8 mouse cellular contexts compared by ENCODE assay signal in genomic region chr12:71293960-71294942, GRCm38 (mm10). TPM values are rescaled to one million over a fixed set of nuclear protein-coding genes. Genes with fewer than 3 reads are reported as not detected.
DNase-seq lines count a peak whose midpoint lies in the region; ATAC-seq lines count a peak whose summit lies in the region.

No protein-coding gene starts in this region.

- no peak for DNase-seq in liver, embryonic 11.5 days (ENCODE audit: low spot score)
- DNase-seq in liver: no peak
- DNase-seq in forebrain, embryonic 10.5 days (ENCODE audit: extremely low spot score, low spot score): no peak
- DNase-seq in liver, embryonic 13.5 days: no peak
- DNase-seq in Muller cell, postnatal 12 days (ENCODE audit: inconsistent ontology term): no peak
- no peak for DNase-seq in frontal cortex, postnatal 25 days (ENCODE audit: low spot score in 2 of 2)
- DNase-seq in ovary, postnatal 10 days (ENCODE audit: low spot score): no peak

- ATAC-seq in liver, embryonic 11.5 days (replicated peaks; ENCODE audit: low FRiP score): no peak
- no peak for ATAC-seq in liver, embryonic 13.5 days (ENCODE audit: low read depth)
- no peak for ATAC-seq in stomach, embryonic 14.5 days (ENCODE audit: insufficient number of reproducible peaks, insufficient read depth, low FRiP score, low read depth)

- peak overlapping the region; percentile 61 for H3K4me2 ChIP-seq in liver, embryonic 11.5 days
- peak overlapping the region; percentile 48 for H3K4me2 ChIP-seq in liver, embryonic 13.5 days
- peak overlapping the region; percentile 19; the same call in 1 of the 2 replicates for H3K4me2 ChIP-seq in stomach, embryonic 14.5 days (replicated peaks; ENCODE audit: low read depth, low read length)

- H3K36me3 ChIP-seq in liver, embryonic 11.5 days (ENCODE audit: control insufficient read depth, insufficient read depth, low read length): no peaks in the 10 kb centered on the region
- H3K36me3 ChIP-seq in forebrain, embryonic 10.5 days (replicated peaks): no peaks in the 10 kb centered on the region
- no peaks in the 10 kb centered on the region for H3K36me3 ChIP-seq in liver, embryonic 13.5 days
- H3K36me3 ChIP-seq in stomach, embryonic 14.5 days (ENCODE audit: control insufficient read depth, insufficient read depth, low read length): no peaks in the 10 kb centered on the region

- peak overlapping the region; percentile 26; the same call in 1 of the 2 replicates for H3K4me3 ChIP-seq in liver, embryonic 11.5 days (ENCODE audit: low read depth, low read length)
- H3K4me3 ChIP-seq in forebrain, embryonic 10.5 days: peak overlapping the region; percentile 18; the same call in 1 of the 2 replicates
- peak overlapping the region; percentile 26 for H3K4me3 ChIP-seq in liver, embryonic 13.5 days (replicated peaks)
- no peak overlapping the region for H3K4me3 ChIP-seq in stomach, embryonic 14.5 days (ENCODE audit: low read depth, low read length)

- H3K27me3 ChIP-seq in liver, embryonic 11.5 days (replicated peaks; ENCODE audit: control insufficient read depth, insufficient read depth, low read length): no peaks in the 10 kb centered on the region
- H3K27me3 ChIP-seq in forebrain, embryonic 10.5 days (ENCODE audit: poor library complexity, severe bottlenecking): peaks cover 29% of the 10 kb centered on the region
- no peaks in the 10 kb centered on the region for H3K27me3 ChIP-seq in liver, embryonic 13.5 days
- H3K27me3 ChIP-seq in stomach, embryonic 14.5 days (ENCODE audit: control insufficient read depth, insufficient read depth, low read length): no peaks in the 10 kb centered on the region

- H3K4me1 ChIP-seq in liver, embryonic 11.5 days (replicated peaks; ENCODE audit: control insufficient read depth, insufficient read depth, low read length): peaks cover 2% of the 10 kb centered on the region
- H3K4me1 ChIP-seq in forebrain, embryonic 10.5 days: peaks cover 43% of the 10 kb centered on the region
- peaks cover 8% of the 10 kb centered on the region for H3K4me1 ChIP-seq in liver, embryonic 13.5 days (replicated peaks)
- H3K4me1 ChIP-seq in stomach, embryonic 14.5 days (ENCODE audit: control insufficient read depth, insufficient read depth, low read length): 0 out of 2 replicates have a peak, but pooled peaks cover 7% of the 10 kb centered on the region

- WGBS in liver, embryonic 11.5 days: 21% methylated on average over 22 of the region's 22 CpGs
- WGBS in forebrain, embryonic 10.5 days: 33% methylated on average over 22 of the region's 22 CpGs
- WGBS in liver, embryonic 13.5 days (ENCODE audit: insufficient replicate concordance): 14% methylated on average over 22 of the region's 22 CpGs
- WGBS in stomach, embryonic 14.5 days: 26% methylated on average over 22 of the region's 22 CpGs

- H3K27ac ChIP-seq in liver, embryonic 11.5 days (ENCODE audit: low read depth, low read length): no peak overlapping the region
- 0 out of 2 replicates have a peak overlapping the region, but pooled peaks have one; percentile 3 for H3K27ac ChIP-seq in forebrain, embryonic 10.5 days
- H3K27ac ChIP-seq in liver, embryonic 13.5 days: no peak overlapping the region
- no peak overlapping the region for H3K27ac ChIP-seq in stomach, embryonic 14.5 days (ENCODE audit: low read length)

- H3K9ac ChIP-seq in liver, embryonic 11.5 days (ENCODE audit: low read depth, low read length): no peak overlapping the region
- H3K9ac ChIP-seq in liver, embryonic 13.5 days: no peak overlapping the region
- no peak overlapping the region for H3K9ac ChIP-seq in stomach, embryonic 14.5 days (replicated peaks; ENCODE audit: low read depth, low read length)

- no peaks in the 10 kb centered on the region for H3K9me3 ChIP-seq in liver, embryonic 11.5 days (ENCODE audit: control insufficient read depth, low read length)
- no peaks in the 10 kb centered on the region for H3K9me3 ChIP-seq in forebrain, embryonic 10.5 days
- H3K9me3 ChIP-seq in liver, embryonic 13.5 days (replicated peaks): no peaks in the 10 kb centered on the region
- no peaks in the 10 kb centered on the region for H3K9me3 ChIP-seq in stomach, embryonic 14.5 days (ENCODE audit: control insufficient read depth, low read depth, low read length)

RNA-seq across cellular contexts. Expression of gene Dact1, which starts 15.4 kb away (rescaled TPM):
- 6.3 and 7.3 TPM in 2 replicates for polyA plus RNA-seq in liver, embryonic 11.5 days (2014; fragmentation: Nextera tagmentation; extraction: Ambion mirVana)
- polyA plus RNA-seq in forebrain, embryonic 10.5 days (2016; fragmentation: Nextera tagmentation; extraction: Ambion mirVana): 4.9 and 5.6 TPM in 2 replicates
- polyA plus RNA-seq in liver, embryonic 13.5 days (2015; fragmentation: Nextera tagmentation; extraction: Ambion mirVana): 0.81 and 0.90 TPM in 2 replicates
- 17.9 and 18.9 TPM in 2 replicates for polyA plus RNA-seq in stomach, embryonic 14.5 days (2014; fragmentation: Nextera tagmentation; extraction: Ambion mirVana)
